Mouse (Mus musculus) hematopoietic stem cell, adult 5-6 weeks (primary cell): ENCODE data around the gene Kcnc1. TPM values are rescaled to one million over a fixed set of nuclear protein-coding genes. Genes with fewer than 3 reads are reported as not detected.

Source experiments
- ATAC-seq, 2 experiments: fragments of 125-278 bp in 1 of 2; replicated peaks in 1 of 2; 2 replicates each; pipeline ENCODE4 v1.8.0; 2016 to 2017; ENCODE audit warnings: inconsistent platforms in 2 of 2, mild to moderate bottlenecking in 2 of 2, moderate number of reproducible peaks in 2 of 2, low read depth in 1 of 2, moderate TSS enrichment in 1 of 2; ENCODE audit not compliant: low FRiP score in 2 of 2, poor library complexity in 2 of 2, severe bottlenecking in 2 of 2, insufficient read depth in 1 of 2, low TSS enrichment in 1 of 2
- total RNA-seq: library from RNA; stranded (forward); fragments of 172-1452, 232-1000 nt; gene quantifications from 2 replicates; pipeline ENCODE4 v1.2.3, GENCODE M21; 2017

The Kcnc1 gene
- total RNA-seq, 1 experiment from 2014 or later, result 0.25 TPM

DNA sequence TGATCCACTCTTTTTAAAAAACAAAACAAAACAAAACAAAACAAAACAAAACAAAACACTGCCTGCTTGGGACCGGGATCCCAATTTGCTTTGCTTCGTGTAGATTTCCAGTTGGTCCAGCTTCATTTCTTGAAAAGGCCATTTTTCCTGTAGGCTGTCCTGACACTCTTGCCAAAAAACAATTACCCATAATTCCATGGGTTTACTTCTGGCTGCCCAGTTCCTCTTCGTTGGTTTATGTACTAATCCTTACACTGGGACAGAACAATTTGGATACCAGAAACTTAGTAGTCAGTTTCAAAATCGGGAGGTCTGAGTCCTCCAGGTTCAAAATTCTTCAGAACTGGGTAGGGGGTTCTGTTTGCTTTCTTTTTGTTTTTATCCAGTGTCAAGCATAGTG lies 6.1 kb upstream of the Kcnc1 start:
- no peak for ATAC-seq

GRCm38 (mm10) chr7:46391701-46392100 lies 4.6 kb upstream of the Kcnc1 start:
- ATAC-seq, result no peak

DNA sequence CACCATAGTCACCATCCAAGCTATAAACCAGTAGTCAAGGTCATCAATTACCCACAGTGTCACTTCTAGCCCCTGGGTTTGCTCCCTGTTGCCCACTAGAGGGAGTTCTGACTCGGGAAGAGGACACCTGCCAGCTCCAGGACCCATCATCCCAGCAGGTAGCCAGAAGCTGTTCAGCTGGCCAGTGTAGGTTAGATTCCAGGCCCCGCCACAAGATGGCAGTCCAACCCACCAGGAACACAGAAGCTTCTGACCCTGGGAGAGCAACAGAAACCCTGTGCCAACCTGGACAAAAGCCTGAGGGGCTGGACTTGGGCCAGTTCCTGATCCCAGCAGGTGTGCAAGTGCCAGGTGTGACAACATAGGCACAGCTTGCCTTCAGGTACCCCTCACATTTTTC lies 3.2 kb upstream of the Kcnc1 start:
- ATAC-seq, result peak in 1 of 2 experiments; percentile 52; a peak in 2 of 4 replicates

- ATAC-seq, result no peak
Observed at GRCm38 (mm10) chr7:46393718-46394511, 2.4 kb upstream of the Kcnc1 start.

GRCm38 (mm10) chr7:46394933-46395332 lies 1.4 kb upstream of the Kcnc1 start:
- ATAC-seq, result no peak

DNA sequence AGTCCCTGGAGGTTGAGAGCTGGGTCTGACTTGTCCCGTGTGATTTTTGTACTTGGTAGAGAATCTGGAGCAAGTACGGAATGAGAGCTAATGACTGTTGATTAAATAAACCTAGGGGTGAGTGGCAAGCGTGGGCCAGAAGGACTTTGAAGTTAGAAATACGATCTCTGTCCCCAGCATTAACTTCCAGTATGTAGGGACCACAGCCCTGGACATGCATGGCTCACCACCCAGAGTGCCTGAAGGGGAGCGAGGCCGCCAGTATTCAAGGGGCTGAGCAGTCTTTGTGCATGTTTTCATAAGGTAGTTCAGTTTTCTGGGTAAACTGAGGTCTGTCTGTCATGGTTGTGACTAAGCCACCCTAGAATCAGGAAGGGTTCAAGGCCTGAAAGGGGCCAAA lies 726 bp upstream of the Kcnc1 start:
- no peak for ATAC-seq

DNA sequence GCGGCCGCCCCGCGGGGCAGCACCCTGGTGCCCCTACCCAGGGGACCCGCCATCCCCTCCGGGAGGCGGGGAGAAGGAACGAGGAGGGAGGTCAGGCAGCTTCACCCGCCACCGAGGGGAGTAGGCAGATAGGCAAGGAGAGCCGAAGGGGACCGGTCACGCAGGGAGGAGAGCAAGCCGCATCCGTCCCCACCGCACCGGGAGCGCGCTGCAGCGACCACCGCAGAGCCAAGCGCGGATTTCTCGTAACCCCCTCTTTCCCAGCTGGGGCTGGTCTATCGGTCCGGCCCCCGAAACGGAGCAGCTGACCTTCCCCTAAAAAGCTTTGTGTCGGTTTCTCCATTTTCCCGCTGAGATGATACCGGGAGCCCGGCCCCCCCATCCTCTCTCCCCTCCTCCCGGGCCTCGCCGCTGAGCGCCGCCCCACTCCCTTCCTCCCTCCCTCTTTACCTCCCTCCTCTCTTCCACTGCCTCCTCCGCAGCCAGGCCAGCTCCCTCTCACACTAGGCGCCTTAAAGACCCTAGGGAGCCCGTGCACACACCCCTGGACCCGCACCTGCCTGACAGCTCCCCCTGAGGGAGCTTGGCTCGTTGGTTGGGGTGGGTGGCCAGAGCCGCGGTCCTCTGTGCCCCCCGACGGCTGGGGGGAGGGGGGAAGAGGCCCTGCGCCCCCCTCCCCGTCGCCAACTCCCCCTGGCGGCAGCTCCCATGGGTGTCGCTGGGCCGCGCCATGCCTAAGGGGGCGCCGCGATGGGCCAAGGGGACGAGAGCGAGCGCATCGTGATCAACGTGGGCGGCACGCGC lies 833 bp downstream of the Kcnc1 start:
- no peak for ATAC-seq

DNA sequence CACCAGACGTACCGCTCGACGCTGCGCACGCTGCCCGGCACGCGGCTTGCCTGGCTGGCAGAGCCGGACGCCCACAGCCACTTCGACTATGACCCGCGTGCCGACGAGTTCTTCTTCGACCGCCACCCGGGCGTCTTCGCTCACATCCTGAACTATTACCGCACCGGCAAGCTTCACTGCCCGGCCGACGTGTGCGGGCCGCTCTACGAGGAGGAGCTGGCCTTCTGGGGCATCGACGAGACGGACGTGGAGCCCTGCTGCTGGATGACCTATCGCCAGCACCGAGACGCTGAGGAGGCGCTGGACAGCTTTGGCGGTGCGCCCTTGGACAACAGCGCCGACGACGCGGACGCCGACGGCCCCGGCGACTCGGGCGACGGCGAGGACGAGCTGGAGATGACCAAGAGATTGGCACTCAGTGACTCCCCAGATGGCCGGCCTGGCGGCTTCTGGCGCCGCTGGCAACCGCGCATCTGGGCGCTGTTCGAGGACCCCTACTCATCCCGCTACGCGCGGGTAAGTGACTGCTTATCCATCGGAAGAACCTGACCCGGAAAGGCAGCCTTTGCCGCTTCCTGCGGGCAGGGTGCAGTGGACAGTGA lies 1.5 kb downstream of the Kcnc1 start:
- no peak for ATAC-seq

DNA sequence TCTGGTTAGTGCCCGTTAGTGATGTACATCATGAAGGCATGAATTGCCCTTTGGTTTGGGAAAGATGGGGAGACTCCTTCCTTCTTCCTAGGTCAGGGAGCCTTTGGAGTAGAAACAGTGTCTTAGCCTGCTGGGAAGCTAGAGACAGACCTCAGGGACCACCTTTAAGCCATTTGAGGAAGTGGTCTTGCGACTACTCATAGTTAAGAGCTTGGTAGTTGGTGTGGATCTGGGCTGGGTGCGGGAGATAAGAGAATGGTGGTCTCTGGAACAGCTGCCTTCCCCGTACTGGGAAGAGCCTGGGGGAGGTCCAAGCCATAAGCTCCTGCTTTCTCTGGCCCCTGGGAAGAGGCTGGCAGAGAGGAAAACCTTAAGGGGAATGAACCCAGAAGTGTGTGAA lies 2.3 kb downstream of the Kcnc1 start:
- ATAC-seq, result no peak

DNA sequence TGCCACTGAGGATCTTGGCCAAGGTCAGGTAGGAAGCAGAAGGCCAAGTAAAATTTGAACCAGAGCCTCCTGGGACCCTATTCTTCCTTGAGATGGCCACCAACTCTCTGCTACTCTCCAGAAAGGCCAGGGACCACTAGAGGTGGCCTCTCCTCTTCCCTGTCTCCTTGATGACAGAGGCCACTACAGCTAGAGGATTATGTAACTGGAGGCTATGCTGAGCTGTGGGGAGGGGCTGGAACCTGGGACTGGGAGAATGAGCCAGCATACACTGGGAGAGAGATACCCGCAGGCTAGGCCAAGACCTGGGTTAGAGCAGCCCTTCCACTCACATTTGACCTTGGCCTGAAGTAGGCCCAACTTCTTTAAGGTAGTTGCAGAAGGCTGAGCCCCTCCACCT lies 3.4 kb downstream of the Kcnc1 start:
- ATAC-seq, result no peak

DNA sequence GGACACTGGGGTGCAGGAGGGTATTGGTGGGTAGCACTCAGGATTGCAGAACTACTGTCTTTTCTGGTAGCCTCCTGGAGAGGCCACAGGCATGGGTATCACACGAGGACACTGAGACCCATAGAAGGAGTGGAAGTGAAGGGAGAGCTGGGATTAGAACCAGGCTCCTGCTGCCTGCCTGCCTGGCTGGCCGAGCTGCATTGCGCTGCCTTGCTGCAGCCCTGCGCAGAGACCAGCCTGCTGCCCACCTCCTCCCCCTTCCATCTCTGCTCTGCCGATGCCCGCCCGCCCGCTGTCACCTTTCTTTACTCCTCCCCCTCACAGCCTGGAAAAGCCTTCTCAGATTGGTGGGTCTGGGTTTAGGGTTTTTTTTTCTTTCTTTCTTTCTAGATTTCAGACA lies 4.0 kb downstream of the Kcnc1 start:
- no peak for ATAC-seq

GRCm38 (mm10) chr7:46401371-46402180 lies 5.3 kb downstream of the Kcnc1 start:
- ATAC-seq, result no peak

DNA sequence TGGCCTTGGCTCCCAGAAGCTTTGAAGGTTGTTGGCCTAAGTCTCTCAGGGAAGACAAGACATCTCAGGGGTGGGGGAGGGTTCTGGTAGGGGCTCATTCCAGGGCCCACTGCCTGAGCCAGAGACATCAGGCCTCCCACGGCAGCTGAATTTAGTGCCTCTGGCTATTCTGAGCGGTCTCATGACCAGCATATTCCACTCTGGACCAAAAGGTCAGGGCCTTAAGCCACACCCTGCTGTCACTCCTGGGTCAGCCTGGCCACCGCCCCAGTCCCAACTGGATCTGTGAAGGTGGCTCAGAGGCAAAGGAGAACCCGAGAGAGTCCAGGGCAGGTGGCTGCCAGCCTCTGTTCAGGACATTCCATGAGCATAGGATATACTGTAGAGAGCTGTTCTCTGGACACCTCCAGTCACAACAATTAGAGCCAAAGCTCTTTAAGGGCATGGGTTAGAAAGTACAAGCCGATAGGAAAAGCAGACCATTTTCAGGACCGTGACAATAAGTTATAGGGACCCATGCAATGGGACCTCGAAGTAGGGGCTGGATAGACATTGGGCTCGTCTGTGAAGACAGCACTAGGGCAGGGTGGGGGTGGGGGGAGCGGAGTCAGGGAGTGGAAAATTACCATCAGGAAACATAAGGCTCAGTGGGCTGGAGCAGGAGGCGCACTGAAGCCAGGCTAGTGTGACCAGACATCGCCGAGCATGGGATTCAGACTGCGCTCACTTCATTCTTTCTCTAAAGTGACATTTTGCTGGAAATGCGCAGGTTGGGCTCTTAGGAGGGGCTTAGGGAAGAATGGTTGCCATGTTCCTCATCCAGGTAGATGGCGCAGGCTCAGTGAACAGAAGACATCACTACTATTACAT lies 7.6 kb downstream of the Kcnc1 start:
- no peak for ATAC-seq

- no peak for ATAC-seq
Observed at GRCm38 (mm10) chr7:46404756-46405155, 8.5 kb downstream of the Kcnc1 start.

DNA sequence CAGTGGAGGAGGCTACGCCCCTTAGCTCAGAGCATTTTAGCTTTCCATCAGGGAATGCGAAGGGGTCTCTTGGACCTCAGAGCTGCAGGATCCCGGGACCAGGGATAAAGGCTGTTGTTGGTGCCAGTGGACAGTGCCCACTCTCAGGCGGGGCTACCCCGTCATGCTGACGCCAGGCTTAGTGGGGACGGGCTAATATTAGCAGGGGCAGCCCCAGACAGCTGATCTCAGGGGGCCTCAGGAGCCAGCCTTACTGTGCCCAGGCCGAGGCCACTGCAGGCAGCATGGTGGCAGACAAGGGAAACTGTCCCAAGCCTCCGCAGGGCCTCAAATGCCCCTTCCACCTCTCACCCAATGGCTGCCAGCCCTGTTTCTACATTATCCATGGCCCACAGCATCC lies 12.3 kb downstream of the Kcnc1 start:
- no peak for ATAC-seq

GRCm38 (mm10) chr7:46409204-46409789 lies 13.0 kb downstream of the Kcnc1 start:
- ATAC-seq, result 0 out of 4 replicates have a peak, but pooled peaks of 1 of the 2 experiments have one; percentile 3
